Mouse (Mus musculus) midbrain, embryonic 16.5 days (tissue): ENCODE results near the gene Aldh8a1. TPM values are rescaled to one million over a fixed set of nuclear protein-coding genes. Genes with fewer than 3 reads are reported as not detected.

Experiments used
- ATAC-seq: fragments of 200-750 bp; cut with Nextera tagmentation; 2 replicates; pipeline ENCODE4 v1.8.0; 2017; ENCODE audit warnings: moderate TSS enrichment
- H3K27ac ChIP-seq: fragments of 300-500 bp; sonication (generic); 2 replicates; pipeline ENCODE4 v1.5.1; 2014; ENCODE audit warnings: mild to moderate bottlenecking, low read length, mixed read lengths
- H3K27me3 ChIP-seq: fragments of 300-500 bp; sonication (generic); 2 replicates; pipeline ENCODE4 v1.6.1; 2014; ENCODE audit warnings: low read depth, low read length, mixed read lengths; ENCODE audit not compliant: control insufficient read depth, insufficient read depth
- H3K36me3 ChIP-seq: fragments of 300-500 bp; sonication (generic); 2 replicates; pipeline ENCODE4 v1.6.1; 2014; ENCODE audit warnings: mild to moderate bottlenecking, low read length, moderate library complexity, mixed read lengths; ENCODE audit not compliant: control insufficient read depth, insufficient read depth
- H3K4me1 ChIP-seq: fragments of 300-500 bp; sonication (generic); 2 replicates; pipeline ENCODE4 v1.6.1; 2014; ENCODE audit warnings: mild to moderate bottlenecking, low read length, mixed read lengths; ENCODE audit not compliant: control insufficient read depth, insufficient read depth
- H3K4me2 ChIP-seq: fragments of 300-500 bp; sonication (generic); 2 replicates; pipeline ENCODE4 v1.6.1; 2014; ENCODE audit warnings: mild to moderate bottlenecking, low read length, mixed read lengths
- H3K4me3 ChIP-seq: fragments of 300-500 bp; sonication (generic); 2 replicates; pipeline ENCODE4 v1.5.1; 2014; ENCODE audit warnings: low read depth, mild to moderate bottlenecking, low read length, moderate library complexity, mixed read lengths
- H3K9ac ChIP-seq: fragments of 300-500 bp; sonication (generic); 2 replicates; pipeline ENCODE4 v1.6.1; 2014; ENCODE audit warnings: low read depth, low read length, mixed read lengths
- H3K9me3 ChIP-seq: fragments of 300-500 bp; sonication (generic); replicated peaks from 2 replicates; pipeline ENCODE4 v1.6.1; 2014; ENCODE audit warnings: mild to moderate bottlenecking, low read length, mixed read lengths; ENCODE audit not compliant: control insufficient read depth, poor library complexity, severe bottlenecking
- WGBS: fragments of 180-500 bp; shearing (Covaris S2); extraction: QIAGEN DNeasy Blood & Tissue Kit; methylation state at CpG from one replicate; pipeline ENCODE4 v1.1.7; 2014; 5-methylcytosine and 5-hydroxymethylcytosine counted together
- polyA plus RNA-seq: library from polyadenylated mRNA; unstranded; fragments of >200 nt; fragmentation: Nextera tagmentation; extraction: Ambion mirVana; gene quantifications from 2 replicates; pipeline ENCODE4 v1.2.1, GENCODE M21; 2015

The Aldh8a1 gene
- polyA plus RNA-seq, 1 experiment from 2014 or later, result not detected

DNA sequence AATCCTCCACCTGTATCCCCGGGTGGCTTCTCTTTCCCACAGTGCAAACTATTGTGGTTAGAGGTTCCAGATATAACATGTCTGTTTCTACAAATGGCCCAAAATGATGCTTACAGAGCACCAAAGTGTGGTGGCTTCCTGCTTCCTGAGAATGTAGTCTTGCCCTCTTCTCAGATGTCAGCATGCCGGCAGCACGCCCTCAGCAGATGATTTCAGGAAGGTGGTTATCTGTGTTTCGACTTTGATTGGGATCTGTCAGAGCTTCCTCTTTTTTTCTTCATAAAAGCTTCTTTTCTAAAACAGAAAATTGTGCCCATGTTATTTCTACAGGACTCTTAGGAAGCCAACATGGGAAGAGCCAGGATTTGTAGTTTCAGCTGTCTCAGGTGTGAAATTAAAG lies 13.8 kb upstream of the Aldh8a1 start:
- H3K36me3 ChIP-seq, result peaks cover 8% of the 10 kb centered on the region; the same call in 1 of the 2 replicates
- no peak overlapping the region for H3K4me2 ChIP-seq

DNA sequence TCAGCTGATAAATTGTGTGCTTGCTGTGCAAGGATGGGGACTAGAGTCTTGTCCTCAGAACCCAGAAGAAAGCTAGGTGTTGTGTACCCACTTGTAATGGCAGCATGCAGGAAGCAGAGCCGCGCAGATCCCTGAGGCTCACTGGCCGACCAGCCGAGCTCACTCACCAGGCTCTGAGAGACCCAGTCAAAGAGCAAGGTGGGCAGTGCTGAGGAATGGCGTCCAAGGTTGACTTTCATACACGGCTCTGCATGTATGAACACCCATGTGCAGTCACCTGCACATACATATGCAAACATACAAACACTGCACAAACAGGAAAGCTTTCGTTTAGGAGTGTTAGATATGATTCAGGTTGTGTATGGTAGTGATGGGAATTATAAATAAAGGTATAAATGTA lies 12.1 kb upstream of the Aldh8a1 start:
- Histone ChIP-seq H3K9me3 (no peaks in the 10 kb centered on the region), H3K9ac (no peak overlapping the region), H3K4me2 (no peak overlapping the region), H3K4me3 (no peak overlapping the region), H3K27ac (no peak overlapping the region), H3K27me3 (no peaks in the 10 kb centered on the region), H3K36me3 (peaks cover 5% of the 10 kb centered on the region), H3K4me1 (no peaks in the 10 kb centered on the region)
- WGBS, result 93% methylated on average over 7 of the region's 7 CpGs
- no peak for ATAC-seq

More for the DNA sequence above, 13.8 kb upstream of the Aldh8a1 start:
- Histone ChIP-seq H3K4me3 (no peak overlapping the region), H3K9ac (no peak overlapping the region), H3K4me1 (no peaks in the 10 kb centered on the region), H3K9me3 (no peaks in the 10 kb centered on the region), H3K27me3 (no peaks in the 10 kb centered on the region), H3K27ac (no peak overlapping the region)
- WGBS, result 93% methylated on average over 4 of the region's 4 CpGs
- ATAC-seq, result no peak

DNA sequence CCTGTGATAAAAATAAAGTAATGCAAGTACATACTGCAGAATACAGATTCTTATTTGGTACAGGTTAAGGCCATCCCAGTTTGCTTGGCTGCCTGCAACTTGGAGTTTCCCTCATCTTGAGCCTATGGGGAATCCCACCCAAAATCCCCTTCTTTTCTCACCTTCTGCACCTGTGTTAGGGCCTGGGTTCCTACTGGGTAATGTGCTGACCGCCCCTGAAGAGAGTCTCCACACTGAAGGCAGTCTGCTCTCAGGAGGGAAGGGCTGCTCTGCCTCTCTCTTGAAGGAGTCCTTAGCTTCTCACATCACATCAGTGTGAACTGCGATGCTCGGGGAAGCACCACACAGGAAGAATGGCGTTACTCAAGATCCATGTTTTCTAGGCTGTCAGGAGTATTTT lies 11.2 kb upstream of the Aldh8a1 start:
- Histone ChIP-seq H3K9me3 (no peaks in the 10 kb centered on the region), H3K4me1 (no peaks in the 10 kb centered on the region), H3K27me3 (no peaks in the 10 kb centered on the region), H3K4me3 (no peak overlapping the region), H3K9ac (no peak overlapping the region), H3K27ac (no peak overlapping the region), H3K36me3 (peaks cover 7% of the 10 kb centered on the region), H3K4me2 (no peak overlapping the region)
- WGBS, result 86% methylated on average over 4 of the region's 4 CpGs
- ATAC-seq, result no peak

DNA sequence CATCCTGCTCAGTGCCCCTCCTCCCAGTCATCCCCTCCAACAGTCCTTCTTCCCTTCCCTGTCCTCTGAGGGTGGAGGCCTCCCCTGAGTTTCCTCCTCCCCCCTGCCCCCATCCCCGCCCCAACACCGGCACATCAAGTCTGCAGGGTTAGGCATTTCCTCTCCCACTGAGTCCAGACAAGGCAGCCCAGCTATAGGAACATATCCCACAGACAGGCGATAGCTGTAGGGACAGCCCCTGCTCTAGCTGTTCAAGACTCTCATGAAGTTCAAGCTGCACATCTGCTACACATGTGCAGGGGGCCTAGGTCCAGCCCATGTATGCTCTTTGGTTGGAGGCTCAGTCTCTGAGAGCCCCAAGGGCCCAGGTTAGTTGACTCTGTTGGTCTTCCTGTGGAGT lies 10.6 kb upstream of the Aldh8a1 start:
- no peaks in the 10 kb centered on the region for H3K27me3 ChIP-seq
- no peaks in the 10 kb centered on the region for H3K9me3 ChIP-seq
- no peak overlapping the region for H3K27ac ChIP-seq
- H3K9ac ChIP-seq, result no peak overlapping the region
- H3K4me1 ChIP-seq, result no peaks in the 10 kb centered on the region
- H3K36me3 ChIP-seq, result peaks cover 7% of the 10 kb centered on the region
- no peak for ATAC-seq
- H3K4me2 ChIP-seq, result no peak overlapping the region
- 88% methylated on average over 3 of the region's 3 CpGs for WGBS
- no peak overlapping the region for H3K4me3 ChIP-seq

DNA sequence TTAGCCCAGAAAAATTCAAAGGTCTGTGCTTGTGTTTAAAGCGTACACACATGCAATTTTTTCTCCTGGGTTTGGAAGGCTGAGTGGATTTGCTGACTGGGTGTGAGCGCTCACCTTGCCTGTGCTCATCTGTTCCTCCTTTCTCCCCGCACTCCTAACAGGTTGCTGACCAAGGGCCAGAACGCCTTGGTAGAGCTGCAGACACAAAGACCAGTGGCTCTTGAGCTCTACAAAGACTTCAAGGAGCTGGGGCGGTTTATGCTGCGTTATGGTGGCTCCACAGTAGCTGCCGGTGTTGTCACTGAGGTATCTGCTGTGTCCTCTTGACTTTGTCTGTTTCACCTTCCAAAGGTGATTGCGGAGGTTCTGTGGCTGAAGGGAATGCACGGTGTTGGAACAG lies 9.6 kb upstream of the Aldh8a1 start:
- no peak overlapping the region for H3K4me3 ChIP-seq

DNA sequence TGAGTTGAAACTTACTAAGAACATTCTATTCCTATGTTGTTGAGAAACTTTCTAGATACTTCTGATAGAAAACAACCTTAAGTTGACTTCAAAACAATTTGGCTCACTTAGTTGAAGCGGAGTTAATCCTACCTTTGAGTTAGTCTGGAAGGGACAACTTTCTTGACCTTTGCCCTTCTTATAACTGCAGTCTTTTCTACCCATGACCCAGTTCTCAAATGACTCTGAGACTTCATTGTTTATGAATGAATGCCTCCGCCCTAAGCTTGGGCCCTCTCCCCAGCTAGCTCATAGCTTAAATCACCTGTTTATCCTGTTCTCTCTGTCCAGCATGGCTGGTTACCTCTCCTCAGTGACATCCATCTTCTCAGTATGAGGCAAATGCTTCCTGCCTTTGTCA lies 7.5 kb upstream of the Aldh8a1 start:
- WGBS, result 41% methylated on average over 2 of the region's 2 CpGs
- Histone ChIP-seq H3K9ac (no peak overlapping the region), H3K4me1 (no peaks in the 10 kb centered on the region), H3K9me3 (no peaks in the 10 kb centered on the region), H3K27me3 (no peaks in the 10 kb centered on the region), H3K36me3 (peaks cover 4% of the 10 kb centered on the region), H3K4me3 (no peak overlapping the region), H3K27ac (no peak overlapping the region), H3K4me2 (no peak overlapping the region)
- no peak for ATAC-seq

More for the DNA sequence above, 9.6 kb upstream of the Aldh8a1 start:
- peaks cover 7% of the 10 kb centered on the region for H3K36me3 ChIP-seq
- no peak overlapping the region for H3K4me2 ChIP-seq
- ATAC-seq, result no peak
- no peak overlapping the region for H3K27ac ChIP-seq
- 94% methylated on average over 9 of the region's 9 CpGs for WGBS
- H3K27me3 ChIP-seq, result no peaks in the 10 kb centered on the region
- no peaks in the 10 kb centered on the region for H3K9me3 ChIP-seq
- H3K9ac ChIP-seq, result no peak overlapping the region
- H3K4me1 ChIP-seq, result no peaks in the 10 kb centered on the region

DNA sequence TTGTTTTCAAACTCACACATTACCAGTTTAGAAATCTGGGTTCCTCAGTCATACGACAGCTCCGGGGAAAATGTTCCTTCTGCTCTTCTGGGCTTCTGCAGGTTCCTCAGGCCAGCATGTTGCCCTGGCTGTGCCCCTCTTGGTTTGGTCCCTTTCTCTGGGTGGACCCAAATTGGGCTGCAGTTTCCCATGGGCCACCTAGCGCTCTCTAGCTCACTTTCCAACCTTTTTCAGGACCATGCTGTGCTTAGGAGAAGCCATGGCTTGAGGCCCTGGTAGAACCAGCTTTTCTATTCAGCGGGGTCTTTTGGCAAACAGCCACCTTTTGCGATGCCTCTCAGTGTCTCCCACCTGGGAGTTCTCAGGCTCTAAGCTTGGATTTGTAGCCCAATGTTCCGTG lies 4.8 kb upstream of the Aldh8a1 start:
- Histone ChIP-seq H3K27me3 (no peaks in the 10 kb centered on the region), H3K9me3 (no peaks in the 10 kb centered on the region), H3K4me3 (no peak overlapping the region), H3K36me3 (peaks cover 4% of the 10 kb centered on the region), H3K9ac (no peak overlapping the region), H3K27ac (no peak overlapping the region), H3K4me1 (no peaks in the 10 kb centered on the region), H3K4me2 (no peak overlapping the region)
- ATAC-seq, result no peak
- WGBS, result 91% methylated on average over 6 of the region's 6 CpGs

DNA sequence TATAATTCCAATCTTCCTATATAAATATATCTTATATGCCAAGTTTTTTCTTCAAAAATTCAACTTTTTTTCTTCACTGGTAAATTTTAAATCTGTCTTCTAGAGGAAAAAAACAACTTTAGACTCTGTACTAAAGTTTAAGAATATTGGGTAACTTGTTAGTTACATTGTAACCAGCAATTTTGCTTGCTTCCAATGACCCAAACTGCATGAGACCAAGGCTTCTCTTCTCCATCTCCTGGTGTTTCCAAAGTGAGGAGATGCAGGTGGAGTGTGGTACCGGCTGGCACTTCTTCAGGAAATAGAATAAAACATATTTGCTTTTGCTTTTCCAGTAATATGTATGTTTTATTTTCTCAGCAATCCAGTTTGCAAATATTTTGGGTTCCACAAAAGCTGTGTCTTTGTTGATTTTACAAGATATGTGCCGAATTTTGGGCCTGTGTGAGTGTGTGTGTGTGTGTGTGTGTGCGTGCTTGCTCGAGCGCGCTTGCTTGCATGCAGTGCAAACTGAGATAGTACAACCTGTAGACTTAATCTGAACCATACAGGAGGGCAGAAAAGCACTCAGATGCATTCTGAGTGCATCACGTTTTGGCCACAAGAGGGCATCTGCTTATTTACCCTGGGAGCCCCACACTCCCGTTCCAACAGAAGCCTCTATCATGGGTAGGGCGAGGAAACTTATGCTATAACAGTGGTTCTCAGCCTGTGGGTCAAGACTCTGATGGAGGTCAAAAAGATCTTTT lies 1.3 kb downstream of the Aldh8a1 start:
- Histone ChIP-seq H3K4me1 (no peaks in the 10 kb centered on the region), H3K36me3 (no peaks in the 10 kb centered on the region), H3K4me2 (no peak overlapping the region), H3K9ac (no peak overlapping the region), H3K27ac (no peak overlapping the region), H3K9me3 (no peaks in the 10 kb centered on the region), H3K4me3 (no peak overlapping the region), H3K27me3 (no peaks in the 10 kb centered on the region)
- 71% methylated on average over 9 of the region's 9 CpGs for WGBS
- no peak for ATAC-seq

DNA sequence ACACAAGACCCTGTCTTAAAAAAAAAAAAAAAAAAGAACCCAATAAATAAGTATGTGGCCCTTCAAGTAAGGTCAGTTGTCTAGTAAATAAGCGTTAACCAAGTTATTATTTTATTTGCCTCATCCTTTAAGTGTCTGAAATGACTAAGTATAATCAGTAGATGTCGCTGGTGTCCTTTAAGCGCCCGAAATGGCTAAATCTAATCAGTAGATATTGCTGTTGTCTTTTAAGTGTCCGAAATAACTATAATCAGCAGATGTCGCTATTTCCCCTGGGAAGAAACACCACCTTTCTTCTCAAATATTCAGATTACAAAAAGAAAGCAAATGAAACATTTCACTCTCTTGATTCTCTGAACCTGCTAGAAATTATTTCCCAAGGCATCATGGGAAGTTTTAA lies 5.8 kb downstream of the Aldh8a1 start:
- H3K36me3 ChIP-seq, result no peaks in the 10 kb centered on the region
- 0 out of 2 replicates have a peak, but pooled peaks have one; percentile 27 for ATAC-seq
- no peaks in the 10 kb centered on the region for H3K9me3 ChIP-seq
- no peak overlapping the region for H3K4me2 ChIP-seq
- H3K9ac ChIP-seq, result no peak overlapping the region
- WGBS, result 21% methylated on average over 6 of the region's 6 CpGs
- H3K4me3 ChIP-seq, result no peak overlapping the region
- no peak overlapping the region for H3K27ac ChIP-seq
- no peaks in the 10 kb centered on the region for H3K27me3 ChIP-seq
- no peaks in the 10 kb centered on the region for H3K4me1 ChIP-seq
